Mouse (Mus musculus): ENCODE data around the gene 3110009E18Rik.

DNA sequence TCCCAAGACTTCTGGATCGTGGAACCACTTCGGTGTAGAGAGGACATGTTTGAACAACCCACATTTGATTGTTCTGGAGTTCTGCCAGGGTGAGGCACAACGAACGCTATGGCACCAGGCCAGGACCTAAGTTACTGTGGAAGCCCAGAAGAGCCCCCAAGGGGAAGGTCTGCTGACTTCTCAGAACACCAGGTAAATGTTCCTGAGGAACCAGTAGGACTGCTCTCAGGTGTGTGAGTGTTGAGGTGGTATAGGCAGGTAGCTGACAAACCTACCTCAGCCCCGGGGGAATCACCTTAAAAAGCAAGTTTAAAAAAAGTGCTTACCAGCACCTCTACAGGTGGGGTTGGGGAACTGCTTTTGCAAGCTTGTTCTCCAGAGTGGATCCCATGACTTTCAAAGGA, 15.4 kb upstream of the 3110009E18Rik start:
- TF ChIP-seq CTCF (IDR thresholded peaks at IDR 0.05; ENCODE audit: low read depth) (peak; percentile 47), EP300 (IDR thresholded peaks at IDR 0.05; ENCODE audit: low read depth) (no peak)
